ENCODE assay signal across 35 mouse cellular contexts in the genomic region with DNA sequence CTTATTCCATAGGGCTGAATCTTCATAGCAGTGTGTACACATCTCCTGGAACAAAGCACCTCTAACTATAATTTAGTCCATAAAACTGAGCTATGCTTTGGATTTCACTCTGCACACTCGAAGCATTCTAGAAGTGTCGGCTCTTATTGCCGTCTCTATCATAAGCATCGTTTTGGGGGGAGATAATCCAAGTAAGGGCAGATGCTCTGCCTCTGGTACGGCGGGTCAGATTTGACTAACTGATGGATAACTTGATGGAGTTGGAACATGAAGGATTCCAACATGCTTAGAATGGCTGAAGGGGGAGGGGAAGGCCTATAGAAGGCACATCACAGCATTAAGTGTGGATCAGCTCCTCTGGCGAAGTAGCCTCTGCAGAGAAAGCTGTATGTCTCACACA.
"Had no signal": no experiment of that assay in that cellular context is flagged by ENCODE, and none has a peak within 500 bp of the region (broad histone marks: within the 10 kb centered on the region; RNA-seq: fewer than 3 reads in every experiment).

No protein-coding gene starts in this region.

- H3K27me3 ChIP-seq: heart, embryonic 12.5 days; heart, embryonic 13.5 days; heart, embryonic 15.5 days; hindbrain, embryonic 12.5 days; hindbrain, embryonic 13.5 days; hindbrain, embryonic 15.5 days; intestine, embryonic 15.5 days; kidney, embryonic 15.5 days had no signal

- H3K4me1 ChIP-seq: heart, embryonic 10.5 days; heart, embryonic 15.5 days; hindbrain, embryonic 10.5 days; hindbrain, embryonic 12.5 days; hindbrain, embryonic 13.5 days; hindbrain, embryonic 15.5 days; intestine, embryonic 15.5 days; kidney, embryonic 15.5 days had no signal

- H3K4me3 ChIP-seq: heart, embryonic 10.5 days; heart, embryonic 12.5 days; heart, embryonic 13.5 days; heart, embryonic 15.5 days; hindbrain, embryonic 10.5 days; hindbrain, embryonic 12.5 days; hindbrain, embryonic 13.5 days; hindbrain, embryonic 15.5 days; intestine, embryonic 15.5 days; kidney, embryonic 15.5 days; layer of hippocampus, adult 2 months; left cerebral cortex, adult 2 months had no signal

- H3K36me3 ChIP-seq: heart, embryonic 10.5 days; heart, embryonic 12.5 days; heart, embryonic 13.5 days; heart, embryonic 15.5 days; hindbrain, embryonic 10.5 days; hindbrain, embryonic 12.5 days; intestine, embryonic 15.5 days; kidney, embryonic 15.5 days had no signal

- DNase-seq: heart, postnatal 10 days; heart, postnatal 14 days; heart, postnatal 4 days; kidney, adult 11 months; kidney, adult 18-20 months; kidney, adult 2 months; kidney, adult 8-10 months; kidney, adult 9 months; kidney, postnatal 10 days; kidney, postnatal 14 days; kidney, postnatal 25 days; kidney, postnatal 36 days; kidney, postnatal 4 days; layer of hippocampus, adult 9-11 months; layer of hippocampus, postnatal 36 days had no signal

- H3K4me2 ChIP-seq: heart, embryonic 11.5 days; heart, embryonic 12.5 days; heart, embryonic 13.5 days; heart, embryonic 15.5 days; hindbrain, embryonic 12.5 days; hindbrain, embryonic 13.5 days; hindbrain, embryonic 14.5 days; hindbrain, embryonic 15.5 days; intestine, embryonic 15.5 days; kidney, embryonic 15.5 days had no signal

- ATAC-seq: hindbrain, embryonic 16.5 days; hindbrain, postnatal 0 days; inflammation-experienced regulatory T-cells, adult 6 months; intestine, embryonic 15.5 days; intestine, embryonic 16.5 days; intestine, postnatal 0 days had no signal

- H3K9me3 ChIP-seq: heart, embryonic 10.5 days; heart, embryonic 12.5 days; heart, embryonic 13.5 days; heart, embryonic 15.5 days; hindbrain, embryonic 10.5 days; hindbrain, embryonic 12.5 days; hindbrain, embryonic 13.5 days; hindbrain, embryonic 15.5 days; intestine, embryonic 15.5 days; kidney, embryonic 15.5 days had no signal

- H3K27ac ChIP-seq: heart, embryonic 10.5 days; heart, embryonic 13.5 days; heart, embryonic 15.5 days; hindbrain, embryonic 10.5 days; hindbrain, embryonic 12.5 days; hindbrain, embryonic 13.5 days; hindbrain, embryonic 14.5 days; hindbrain, embryonic 15.5 days; hindbrain, postnatal 0 days; intestine, embryonic 15.5 days; kidney, embryonic 15.5 days; kidney, postnatal 0 days; layer of hippocampus, adult 2 months; left cerebral cortex, adult 2 months had no signal

- H3K9ac ChIP-seq: heart, embryonic 12.5 days; heart, embryonic 13.5 days; heart, embryonic 15.5 days; hindbrain, embryonic 12.5 days; hindbrain, embryonic 13.5 days; hindbrain, embryonic 14.5 days; hindbrain, embryonic 15.5 days; intestine, embryonic 15.5 days; kidney, embryonic 15.5 days had no signal
